Mouse (Mus musculus): ENCODE measurements around the gene Pir. TPM values are rescaled to one million over a fixed set of nuclear protein-coding genes. Genes with fewer than 3 reads are reported as not detected.

Pir gene
- total RNA-seq, 4 experiments from 2014 or later: 4.9 to 5.9 (median 5.2) TPM

Other genes starting within 250 kb of the Pir start
- gene Car5b, start 241.4 kb upstream of the Pir start, total RNA-seq (2022): 1 to 10 TPM in 2 of 4 experiments, under 1 TPM in 2; 0.41 to 2.0 (median 1.2) TPM
- 1 to 10 TPM; 2.5 to 4.1 (median 3.4) TPM for gene Siah1b, start 192.9 kb upstream of the Pir start, total RNA-seq (2022)
- gene Cltrn, start 180.5 kb upstream of the Pir start, total RNA-seq (2022): not detected
- gene Ace2, start 130.0 kb upstream of the Pir start, total RNA-seq (2022): under 1 TPM; 0.19 to 0.81 (median 0.34) TPM
- under 1 TPM; 0.12 to 0.52 (median 0.31) TPM for gene Bmx, start 11.2 kb upstream of the Pir start, total RNA-seq (2022)
- 1 to 10 TPM; 2.5 to 3.5 (median 2.8) TPM for gene Vegfd, start 104.0 kb downstream of the Pir start, total RNA-seq (2022)
- 1 to 10 TPM; 1.0 to 1.3 (median 1.2) TPM for gene Piga, start 150.4 kb downstream of the Pir start, total RNA-seq (2022)
- gene Asb11, start 167.6 kb downstream of the Pir start, total RNA-seq (2022): 100 to 1,000 TPM; 156 to 181 (median 167) TPM
- under 1 TPM in 2 of 4 experiments, not detected in 2; 0.22 to 0.59 TPM for gene Asb9, start 237.0 kb downstream of the Pir start, total RNA-seq (2022)